Mouse (Mus musculus) adrenal gland, postnatal 25 days (tissue): Measurements from ENCODE around the gene Kcnk10. TPM values are rescaled to one million over a fixed set of nuclear protein-coding genes. Genes with fewer than 3 reads are reported as not detected.

ENCODE experiments used
- DNase-seq: peaks from one replicate; pipeline ENCODE4 v3.0.0; 2021; ENCODE audit warnings: mixed read lengths
- total RNA-seq: library from RNA; stranded (reverse); gene quantifications from 2 replicates; pipeline ENCODE4 v1.2.3, GENCODE M21; 2021

Kcnk10 gene
- total RNA-seq, 1 experiment from 2014 or later = not detected

GRCm38 (mm10) chr12:98519866-98520567, 58.1 kb downstream of the Kcnk10 start:
- DNase-seq = no peak

- no peak for DNase-seq
Observed at GRCm38 (mm10) chr12:98505601-98506000, 72.5 kb downstream of the Kcnk10 start.

GRCm38 (mm10) chr12:98501528-98502280, 76.4 kb downstream of the Kcnk10 start:
- no peak for DNase-seq

GRCm38 (mm10) chr12:98501045-98501444, 77.1 kb downstream of the Kcnk10 start:
- DNase-seq = no peak

GRCm38 (mm10) chr12:98481460-98481859, 96.7 kb downstream of the Kcnk10 start:
- DNase-seq = no peak

GRCm38 (mm10) chr12:98481048-98481447, 97.1 kb downstream of the Kcnk10 start:
- DNase-seq = no peak

GRCm38 (mm10) chr12:98477673-98478461, 100.2 kb downstream of the Kcnk10 start:
- DNase-seq = no peak

GRCm38 (mm10) chr12:98471232-98471631, 106.9 kb downstream of the Kcnk10 start:
- no peak for DNase-seq

GRCm38 (mm10) chr12:98470097-98470496, 108.0 kb downstream of the Kcnk10 start:
- no peak for DNase-seq

- no peak for DNase-seq
Observed at GRCm38 (mm10) chr12:98467793-98468192, 110.3 kb downstream of the Kcnk10 start.

GRCm38 (mm10) chr12:98459889-98460288, 118.2 kb downstream of the Kcnk10 start:
- DNase-seq = peak; percentile 30

- DNase-seq = no peak
Observed at GRCm38 (mm10) chr12:98458944-98459343, 119.2 kb downstream of the Kcnk10 start.

- DNase-seq = no peak
Observed at GRCm38 (mm10) chr12:98458516-98458915, 119.6 kb downstream of the Kcnk10 start.

GRCm38 (mm10) chr12:98453161-98453560, 124.9 kb downstream of the Kcnk10 start:
- DNase-seq = peak; percentile 2

- DNase-seq = no peak
Observed at GRCm38 (mm10) chr12:98452646-98453045, 125.5 kb downstream of the Kcnk10 start.

- no peak for DNase-seq
Observed at GRCm38 (mm10) chr12:98445637-98446036, 132.5 kb downstream of the Kcnk10 start.

- DNase-seq = no peak
Observed at GRCm38 (mm10) chr12:98444860-98445259, 133.2 kb downstream of the Kcnk10 start.

GRCm38 (mm10) chr12:98443754-98444153, 134.4 kb downstream of the Kcnk10 start:
- DNase-seq = no peak

- DNase-seq = no peak
Observed at GRCm38 (mm10) chr12:98438080-98438479, 140.0 kb downstream of the Kcnk10 start.

GRCm38 (mm10) chr12:98430683-98431082, 147.4 kb downstream of the Kcnk10 start:
- no peak for DNase-seq

GRCm38 (mm10) chr12:98421340-98421739, 156.8 kb downstream of the Kcnk10 start:
- no peak for DNase-seq

- DNase-seq = no peak
Observed at GRCm38 (mm10) chr12:98419849-98420248, 158.3 kb downstream of the Kcnk10 start.

GRCm38 (mm10) chr12:98409580-98409979, 168.5 kb downstream of the Kcnk10 start:
- no peak for DNase-seq
